Mouse (Mus musculus) thymus, postnatal 10 days (tissue): ENCODE data around the gene Tmprss4.

Experiments
- DNase-seq, 2 experiments: peaks; one replicate each; pipeline ENCODE4 v3.0.0; 2021; ENCODE audit warnings: low spot score in 2 of 2

Tmprss4 gene

GRCm38 (mm10) chr9:45196125-45196830 lies 7.6 kb downstream of the Tmprss4 start:
- DNase-seq = peak; percentile 56 to 73

GRCm38 (mm10) chr9:45195468-45195867 lies 8.4 kb downstream of the Tmprss4 start:
- no peak for DNase-seq

- no peak for DNase-seq
Measured at GRCm38 (mm10) chr9:45189661-45190174, 14.2 kb downstream of the Tmprss4 start.

GRCm38 (mm10) chr9:45188570-45189563 lies 15.0 kb downstream of the Tmprss4 start:
- peak; percentile 75 to 84 for DNase-seq

GRCm38 (mm10) chr9:45185250-45185649 lies 18.6 kb downstream of the Tmprss4 start:
- peak; percentile 64 to 73 for DNase-seq

- DNase-seq = no peak
Measured at GRCm38 (mm10) chr9:45183266-45183665, 20.6 kb downstream of the Tmprss4 start.

- DNase-seq = no peak
Measured at GRCm38 (mm10) chr9:45182521-45182920, 21.4 kb downstream of the Tmprss4 start.

- DNase-seq = no peak
Measured at GRCm38 (mm10) chr9:45181770-45182169, 22.1 kb downstream of the Tmprss4 start, which contains the start of gene BC049352. Gene BC049352, plus strand, starts transcription at chr9:45182007.

- no peak for DNase-seq
Measured at GRCm38 (mm10) chr9:45179282-45179681, 24.6 kb downstream of the Tmprss4 start.

GRCm38 (mm10) chr9:45173475-45173874 lies 30.4 kb downstream of the Tmprss4 start:
- no peak for DNase-seq

GRCm38 (mm10) chr9:45171073-45171610 lies 32.8 kb downstream of the Tmprss4 start:
- DNase-seq = no peak

GRCm38 (mm10) chr9:45170150-45170549 lies 33.7 kb downstream of the Tmprss4 start:
- no peak for DNase-seq

- no peak for DNase-seq
Measured at GRCm38 (mm10) chr9:45167903-45168302, 36.0 kb downstream of the Tmprss4 start.

- DNase-seq = peak; percentile 47 to 61
Measured at GRCm38 (mm10) chr9:45153361-45153760, 50.5 kb downstream of the Tmprss4 start.

- peak in 1 of 2 experiments; percentile 27 for DNase-seq
Measured at GRCm38 (mm10) chr9:45150933-45151332, 53.0 kb downstream of the Tmprss4 start.

GRCm38 (mm10) chr9:45146267-45146597 lies 57.7 kb downstream of the Tmprss4 start:
- DNase-seq = peak; percentile 81 to 90

GRCm38 (mm10) chr9:45145533-45146266 lies 58.2 kb downstream of the Tmprss4 start:
- no peak for DNase-seq

- no peak for DNase-seq
Measured at GRCm38 (mm10) chr9:45142686-45143085, 61.2 kb downstream of the Tmprss4 start.

GRCm38 (mm10) chr9:45140945-45141344 lies 62.9 kb downstream of the Tmprss4 start:
- DNase-seq = no peak

GRCm38 (mm10) chr9:45139082-45139481 lies 64.8 kb downstream of the Tmprss4 start:
- DNase-seq = no peak
